Mouse (Mus musculus): Measurements from ENCODE around the gene Tut1.
"Not testable (repeated sequence)": the region's sequence is repeated elsewhere in the genome, so short reads cannot be mapped to it uniquely, and the experiment has no call there.

Gene Tut1

GRCm38 (mm10) chr19:8942276-8942964 is 11.2 kb upstream of the Tut1 start:
- intact Hi-C loops (cut with DNase I): no loop called here

GRCm38 (mm10) chr19:8943047-8943446 is 10.6 kb upstream of the Tut1 start:
- intact Hi-C loops (cut with DNase I): no loop called here

DNA sequence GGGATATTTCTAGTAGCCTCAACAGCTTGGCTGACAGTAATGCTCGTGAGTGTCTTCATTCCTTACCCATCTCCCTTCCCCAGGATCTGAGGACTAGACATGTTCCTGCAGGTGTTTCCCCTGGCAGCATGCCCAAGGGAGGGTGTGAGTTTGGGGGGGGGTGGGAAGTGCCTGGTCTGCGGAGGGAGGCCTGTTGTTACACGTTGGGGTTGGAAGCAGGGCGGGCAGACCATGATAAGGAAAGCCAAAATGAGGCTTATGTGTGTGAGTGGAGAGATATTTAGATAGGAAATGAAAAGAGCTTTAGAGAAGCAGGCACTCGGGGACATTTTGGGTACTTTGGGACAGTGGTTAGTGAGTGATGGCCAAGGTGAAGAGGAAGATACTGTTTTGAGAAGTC is 9.6 kb upstream of the Tut1 start:
- intact Hi-C loops (cut with DNase I): no loop called here

DNA sequence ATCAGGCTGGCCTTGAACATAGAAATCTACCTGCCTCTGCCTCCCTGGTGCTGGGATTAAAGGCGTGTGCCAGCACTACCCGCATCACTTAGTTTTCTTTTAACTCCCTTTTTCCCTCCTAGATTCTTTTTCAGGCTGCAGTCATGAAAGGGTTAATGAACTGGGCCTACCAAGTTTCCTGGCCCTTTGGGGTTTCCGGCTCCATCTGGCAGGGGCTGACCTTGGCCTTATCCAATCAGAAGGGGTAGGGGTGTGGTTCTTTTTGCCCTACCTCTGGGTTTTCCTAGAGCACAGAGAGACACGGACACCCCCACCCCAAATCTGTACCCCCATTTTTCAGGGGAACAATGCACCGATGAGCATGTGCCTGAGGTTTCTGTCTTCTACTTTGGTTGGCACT is 8.9 kb upstream of the Tut1 start:
- intact Hi-C loops (cut with DNase I): no loop called here

DNA sequence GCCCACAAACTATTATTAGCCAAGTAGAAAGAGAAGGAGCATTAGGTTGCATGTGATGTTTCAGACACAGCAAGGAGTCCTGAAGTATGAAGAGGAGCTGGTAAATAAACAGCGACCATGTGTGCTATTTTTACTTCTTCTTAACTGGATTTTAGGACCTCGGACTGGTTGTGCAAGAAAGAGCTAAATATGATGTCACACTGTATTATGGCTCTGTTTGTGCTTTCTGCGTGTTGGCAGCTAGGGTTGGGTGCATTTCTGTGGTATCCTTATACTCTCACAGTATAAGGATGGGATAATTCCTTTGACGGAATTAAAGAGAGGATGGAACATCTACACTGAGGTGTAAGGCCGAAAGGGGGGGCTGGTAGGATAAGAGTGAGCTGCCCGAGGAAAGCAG is 8.4 kb upstream of the Tut1 start:
- intact Hi-C loops (cut with DNase I): no loop called here

- intact Hi-C loops (cut with DNase I): no loop called here
Observed at GRCm38 (mm10) chr19:8946929-8947328, 6.7 kb upstream of the Tut1 start.

- intact Hi-C loops (cut with DNase I): loop anchor here (5.0 kb wide), 1 partner anchor 118 kb away; no protein-coding TSS in a partner anchor
Observed at GRCm38 (mm10) chr19:8950190-8950589, 3.5 kb upstream of the Tut1 start.

DNA sequence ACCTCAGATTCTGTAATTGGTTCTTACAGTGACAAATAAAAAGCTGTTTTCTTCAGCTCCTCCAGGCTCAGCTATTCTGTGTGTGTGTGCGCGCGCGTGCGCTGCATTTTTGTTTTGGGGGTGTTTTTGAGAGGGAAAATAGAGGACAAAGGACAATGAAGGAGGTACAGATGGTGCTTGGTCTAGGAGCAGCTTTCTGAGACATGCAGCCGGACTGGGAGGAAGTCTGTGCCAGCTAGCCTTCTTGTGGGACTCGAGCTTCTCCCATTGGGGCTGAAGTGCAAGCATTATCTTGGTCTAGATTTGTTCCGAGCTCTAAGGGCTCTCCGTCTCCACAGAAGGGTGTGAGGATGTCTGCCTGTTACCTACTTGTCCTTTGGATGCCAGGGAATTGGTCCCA is 1.4 kb upstream of the Tut1 start:
- intact Hi-C loops (cut with DNase I): loop anchor here (5.0 kb wide), 1 partner anchor 120 kb away; no protein-coding TSS in a partner anchor

DNA sequence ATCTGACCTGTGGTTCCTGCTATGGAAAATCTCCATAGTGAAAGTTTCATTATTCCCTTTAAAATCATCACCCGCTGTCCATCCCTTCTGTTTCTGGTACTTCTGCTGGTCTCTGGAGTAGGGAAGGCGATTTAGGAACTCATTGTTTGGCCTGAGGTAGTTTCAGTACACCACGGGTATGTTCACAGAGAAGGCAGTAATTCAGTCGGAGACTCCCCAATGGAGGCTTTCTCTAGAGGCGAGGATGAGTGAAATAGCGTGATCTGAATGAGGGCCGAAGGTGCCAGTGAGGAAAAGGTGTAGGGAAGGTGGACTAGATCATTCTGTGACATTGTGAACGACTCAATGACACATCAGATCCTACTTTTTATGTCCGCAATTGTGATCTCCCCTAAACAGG is 524 bp downstream of the Tut1 start:
- intact Hi-C loops (cut with DNase I): loop anchor here (5.0 kb wide), 1 partner anchor 122 kb away; no protein-coding TSS in a partner anchor

GRCm38 (mm10) chr19:8962256-8962655 is 8.6 kb downstream of the Tut1 start:
- intact Hi-C loops (cut with DNase I): no loop called here

DNA sequence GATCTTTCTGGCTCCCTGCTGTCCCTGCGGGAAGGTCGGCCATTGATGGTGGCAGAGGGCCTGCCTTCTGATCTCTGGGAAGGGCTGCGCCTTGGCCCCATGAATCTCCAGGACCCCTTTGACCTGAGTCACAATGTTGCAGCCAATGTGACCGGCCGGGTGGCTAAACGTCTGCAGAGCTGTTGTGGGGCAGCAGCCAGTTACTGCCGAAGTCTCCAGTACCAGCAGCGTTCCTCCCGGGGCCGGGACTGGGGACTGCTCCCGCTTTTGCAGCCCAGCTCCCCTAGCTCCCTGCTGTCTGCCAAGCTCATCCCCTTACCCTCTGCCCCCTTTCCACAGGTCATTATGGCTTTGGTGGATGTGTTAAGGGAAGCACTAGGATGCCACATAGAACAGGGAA is 11.4 kb downstream of the Tut1 start:
- intact Hi-C loops (cut with DNase I): no loop called here

GRCm38 (mm10) chr19:8965771-8966170 is 12.1 kb downstream of the Tut1 start:
- intact Hi-C loops (cut with DNase I): no loop called here

- intact Hi-C loops (cut with DNase I): no loop called here
Observed at GRCm38 (mm10) chr19:8966198-8966589, 12.5 kb downstream of the Tut1 start.

DNA sequence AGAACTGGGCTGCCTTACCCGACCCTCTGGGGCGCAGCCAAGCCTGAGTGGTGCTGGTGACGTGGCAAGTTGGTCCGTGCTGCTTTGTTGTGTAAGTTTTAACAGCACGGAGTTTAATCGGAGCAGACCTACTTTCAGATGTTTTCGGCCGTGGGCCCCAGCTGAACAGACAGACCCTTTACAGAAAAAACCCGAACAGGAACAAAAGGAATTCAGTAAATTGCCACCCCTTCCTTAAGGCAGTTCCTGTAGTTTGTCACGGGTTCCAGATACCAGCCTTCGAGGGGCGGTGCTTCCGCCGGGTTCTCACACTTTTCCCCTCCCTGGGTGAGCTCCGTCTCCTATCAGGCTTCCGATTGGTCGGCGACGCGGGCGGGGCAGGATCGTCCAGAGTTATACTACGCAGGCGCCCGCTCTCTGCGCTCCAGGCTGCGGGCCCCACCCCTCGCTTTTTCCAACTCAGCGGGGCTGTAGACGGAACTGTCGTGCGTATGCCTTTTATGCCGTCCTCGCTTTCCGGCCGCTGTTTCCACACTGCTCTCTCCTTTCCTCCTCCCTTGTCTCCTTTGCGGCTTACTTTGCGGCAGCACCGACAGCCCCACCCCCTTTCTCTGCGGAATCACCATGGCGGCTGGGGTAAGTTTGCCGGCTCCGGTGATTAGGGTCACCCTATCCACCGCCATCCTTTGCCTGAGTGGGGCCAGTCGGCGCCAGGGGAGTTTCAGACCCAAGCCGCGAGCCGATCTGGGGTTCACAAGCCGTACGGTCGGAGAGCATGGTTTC is 13.1 kb downstream of the Tut1 start, which contains the start of gene Eef1g:
TSS of gene Eef1g (plus strand) at position 452 of the 783 bp plus-strand sequence.
- intact Hi-C loops (cut with DNase I): no loop called here

GRCm38 (mm10) chr19:8967373-8967743 is 13.7 kb downstream of the Tut1 start:
- intact Hi-C loops (cut with DNase I): no loop called here

- intact Hi-C loops (cut with DNase I): no loop called here
Observed at GRCm38 (mm10) chr19:8967893-8968292, 14.2 kb downstream of the Tut1 start.

DNA sequence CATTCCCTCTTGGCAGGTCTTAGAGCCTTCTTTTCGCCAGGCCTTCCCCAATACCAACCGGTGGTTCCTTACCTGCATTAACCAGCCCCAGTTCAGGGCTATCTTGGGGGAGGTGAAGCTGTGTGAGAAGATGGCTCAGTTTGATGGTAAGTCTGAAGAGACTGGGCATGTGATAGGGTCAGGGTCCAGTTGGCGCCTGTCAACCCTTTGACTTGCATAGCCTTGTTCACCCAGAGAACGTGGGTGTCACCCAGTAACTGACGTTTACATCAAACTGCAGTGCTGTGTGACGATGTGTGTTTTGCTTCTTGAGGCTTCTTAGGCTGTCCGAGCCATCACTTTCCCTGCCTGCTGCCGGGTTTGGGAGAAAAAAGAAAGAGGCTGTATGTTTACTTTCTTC is 18.8 kb downstream of the Tut1 start:
- intact Hi-C loops (cut with DNase I): not testable (repeated sequence)

DNA sequence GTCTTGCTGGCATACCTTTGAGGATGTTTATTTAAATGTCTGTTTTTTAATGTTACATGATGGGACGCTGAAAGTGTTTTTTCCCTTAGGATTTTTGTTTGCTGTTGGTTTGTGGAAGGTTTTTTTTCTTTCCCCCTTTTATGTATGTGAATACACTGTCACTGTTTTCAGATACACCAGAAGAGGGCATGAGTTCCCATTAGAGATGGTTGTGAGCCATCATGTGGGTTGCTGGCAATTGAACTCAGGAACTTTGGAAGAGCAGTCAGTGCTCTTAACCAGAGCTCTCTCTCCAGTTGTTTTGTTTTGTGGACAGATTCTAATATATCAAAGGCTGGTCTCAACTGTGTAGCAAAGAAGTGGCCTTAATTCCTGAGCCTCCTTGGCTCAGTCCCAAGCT is 21.0 kb downstream of the Tut1 start:
- intact Hi-C loops (cut with DNase I): no loop called here

GRCm38 (mm10) chr19:8975491-8975890 is 21.8 kb downstream of the Tut1 start:
- intact Hi-C loops (cut with DNase I): no loop called here

- intact Hi-C loops (cut with DNase I): no loop called here
Observed at GRCm38 (mm10) chr19:8976535-8976934, 22.9 kb downstream of the Tut1 start.

DNA sequence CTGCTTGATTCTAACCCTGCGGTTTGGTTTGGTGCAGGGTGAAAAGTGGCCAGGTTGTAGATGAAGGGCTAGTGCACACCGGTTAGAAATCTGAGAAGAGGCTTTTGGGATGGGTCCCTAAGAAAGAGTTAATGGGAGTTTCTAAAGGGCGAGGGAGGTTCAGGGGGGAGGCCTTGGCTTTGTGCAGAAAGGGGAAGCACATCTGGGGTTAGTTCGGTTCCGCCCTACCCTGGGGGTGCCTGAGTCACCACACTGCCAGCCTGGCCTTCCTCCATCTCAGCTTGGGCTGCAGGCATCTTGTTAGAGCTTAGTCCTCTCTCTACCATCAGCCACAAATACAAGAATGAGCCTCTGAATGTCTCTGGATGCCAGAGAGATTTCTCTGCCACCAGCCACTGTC is 27.1 kb downstream of the Tut1 start:
- intact Hi-C loops (cut with DNase I): no loop called here

DNA sequence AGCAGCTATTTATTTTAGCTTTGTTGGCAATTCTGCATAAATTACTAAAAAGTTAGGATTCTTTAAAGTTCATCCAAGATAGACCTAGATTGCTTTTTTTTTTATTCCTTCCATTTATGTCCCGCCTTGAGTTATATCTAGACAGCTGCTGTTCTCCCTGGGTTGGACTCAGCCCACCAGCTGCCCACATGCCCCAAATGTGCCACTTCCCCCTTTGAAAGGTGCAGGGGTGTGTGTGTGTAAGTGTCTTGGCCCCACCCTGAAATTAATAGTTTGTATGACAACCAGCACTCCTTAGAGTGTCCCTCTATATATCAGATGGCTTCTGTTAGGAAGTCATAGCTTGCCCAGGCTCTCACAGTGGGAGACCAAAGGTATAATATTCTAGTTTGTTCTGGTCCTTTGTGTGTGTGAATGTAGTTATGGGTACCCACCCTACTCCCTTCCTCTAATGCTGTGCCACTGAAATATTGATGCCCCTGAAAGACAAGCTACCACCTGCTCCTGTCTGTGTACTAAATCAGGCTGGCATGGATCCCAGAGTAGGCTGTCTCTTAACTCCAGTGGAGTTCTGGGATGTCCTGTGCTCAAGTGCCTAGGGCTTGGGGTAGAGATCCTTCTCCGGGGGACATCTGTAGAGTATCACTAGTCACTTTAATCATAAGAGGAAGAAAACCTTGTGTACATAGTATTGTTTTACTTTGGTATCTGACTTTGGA is 28.0 kb downstream of the Tut1 start:
- intact Hi-C loops (cut with DNase I): no loop called here
